Mouse (Mus musculus) kidney, postnatal 36 days (tissue): ENCODE data around the gene Xrcc4.

ENCODE experiments used
- DNase-seq, 2 experiments: peaks; one replicate each; pipeline ENCODE4 v3.0.0; 2021 to 2022; ENCODE audit warnings: mixed read lengths in 2 of 2

Xrcc4 gene

DNA sequence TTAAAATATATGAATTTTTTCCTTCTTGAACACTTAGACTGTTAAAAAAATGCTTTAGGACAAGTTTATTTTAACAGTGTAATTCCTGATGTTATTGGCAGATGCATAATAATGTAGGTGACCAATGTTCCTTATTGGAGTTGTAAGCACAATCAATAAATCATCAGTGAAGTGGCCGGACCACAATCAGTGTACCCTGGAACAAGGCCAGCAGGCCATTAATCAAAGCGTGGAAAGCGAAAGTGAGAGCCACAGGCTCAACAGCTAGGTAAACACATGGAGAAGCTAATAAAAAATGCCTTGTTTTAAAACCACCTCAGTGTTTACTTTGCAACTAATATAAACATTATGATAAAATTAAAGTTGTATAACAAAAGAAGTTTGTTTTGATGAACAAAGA is 159.9 kb downstream of the Xrcc4 start:
- DNase-seq: peak; percentile 58 to 80

- DNase-seq: no peak
Observed at GRCm38 (mm10) chr13:89918814-89919481, 170.5 kb downstream of the Xrcc4 start.

DNA sequence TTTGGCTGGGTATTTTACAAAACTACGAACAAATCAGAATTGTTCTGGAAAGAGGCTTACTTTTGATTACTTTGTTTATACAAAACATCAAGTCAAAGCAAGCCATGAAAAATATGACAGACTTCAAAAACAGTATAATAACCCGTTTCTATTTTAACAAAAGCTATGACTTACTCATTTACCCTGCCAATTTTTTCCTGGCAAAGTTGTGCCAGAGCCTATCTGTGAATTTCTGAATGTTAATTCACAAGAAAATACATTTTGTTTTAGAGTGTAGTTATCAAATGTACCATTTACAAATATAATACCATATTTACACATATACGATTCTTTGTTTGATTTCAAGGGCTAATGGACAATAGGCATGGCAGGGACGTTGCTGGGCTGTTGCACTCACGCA is 175.1 kb downstream of the Xrcc4 start:
- DNase-seq: no peak

DNA sequence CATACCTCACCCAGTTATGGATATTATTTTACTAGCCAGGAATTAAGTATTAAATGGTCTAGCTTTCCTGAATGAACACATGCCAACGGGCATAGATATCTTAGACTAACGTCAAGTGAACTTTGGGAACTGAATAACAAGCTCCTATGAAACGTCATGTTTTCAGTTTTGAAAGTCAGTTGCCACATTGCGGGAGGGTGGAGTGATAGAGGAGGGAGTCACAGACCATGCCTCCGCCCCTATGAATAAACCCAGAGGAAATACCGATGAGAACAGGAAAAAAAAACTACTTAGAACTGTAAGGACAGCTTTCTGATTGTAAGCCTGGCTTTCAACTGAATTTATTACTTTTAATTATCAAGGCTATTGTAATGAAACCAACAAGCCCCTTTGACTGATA is 175.5 kb downstream of the Xrcc4 start:
- DNase-seq: no peak

- DNase-seq: no peak
Observed at GRCm38 (mm10) chr13:89906120-89906519, 183.3 kb downstream of the Xrcc4 start.

DNA sequence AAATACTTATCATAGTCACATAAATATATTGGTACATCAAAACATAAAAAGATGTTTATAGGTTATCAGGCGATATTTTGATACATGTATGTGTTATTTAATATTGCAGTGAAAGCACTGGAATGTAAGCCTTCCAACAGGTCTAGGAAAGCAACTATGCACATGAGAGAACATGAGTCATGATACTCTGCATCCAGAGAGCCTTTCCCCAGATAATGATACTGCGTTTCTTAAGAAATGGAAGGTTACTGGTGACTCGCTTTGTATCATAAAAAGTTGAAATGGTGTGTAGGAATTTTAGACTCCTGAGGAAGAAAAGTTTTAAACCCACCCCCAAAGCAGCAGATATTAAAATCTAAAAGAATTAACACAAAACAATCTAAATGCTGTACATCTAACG is 190.3 kb downstream of the Xrcc4 start:
- no peak for DNase-seq

GRCm38 (mm10) chr13:89892140-89892539 is 197.3 kb downstream of the Xrcc4 start:
- no peak for DNase-seq

DNA sequence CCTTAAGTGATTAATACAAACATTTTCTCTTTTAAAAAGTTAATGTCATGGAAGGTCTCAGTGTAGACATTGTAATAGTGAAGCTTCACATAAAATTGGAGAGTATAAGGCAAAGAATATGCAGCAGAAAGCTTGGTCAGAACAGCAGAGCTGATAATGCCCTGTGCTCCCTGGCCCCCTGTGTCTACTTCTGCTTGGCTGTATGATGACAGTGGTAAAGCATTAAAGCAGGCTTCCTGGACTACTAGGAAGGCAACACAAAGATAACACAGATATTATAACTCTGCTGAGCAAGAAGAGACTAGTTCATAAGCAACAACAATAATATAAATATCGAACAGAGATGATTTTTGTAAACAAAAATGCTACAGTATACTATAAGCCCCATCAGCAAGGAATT is 199.2 kb downstream of the Xrcc4 start:
- DNase-seq: no peak

DNA sequence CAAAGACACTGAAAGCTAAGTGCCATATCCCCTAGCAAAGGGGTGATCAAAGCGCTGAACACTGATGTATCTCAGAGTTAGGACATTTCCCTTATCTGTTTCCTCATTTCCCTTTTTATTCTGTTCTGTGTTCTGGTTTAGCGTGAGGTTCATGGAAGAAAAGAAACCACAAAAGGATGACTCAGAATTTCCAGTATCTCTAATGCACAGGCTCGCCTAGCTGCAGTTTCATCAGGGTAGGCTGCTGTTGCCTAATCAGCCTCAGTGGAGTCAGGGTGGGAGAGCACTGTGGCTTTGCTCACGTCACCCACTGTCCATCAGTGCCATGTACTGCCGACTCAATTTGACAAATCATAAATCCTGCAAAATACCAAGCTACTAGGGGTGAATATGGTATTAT is 200.3 kb downstream of the Xrcc4 start:
- no peak for DNase-seq

DNA sequence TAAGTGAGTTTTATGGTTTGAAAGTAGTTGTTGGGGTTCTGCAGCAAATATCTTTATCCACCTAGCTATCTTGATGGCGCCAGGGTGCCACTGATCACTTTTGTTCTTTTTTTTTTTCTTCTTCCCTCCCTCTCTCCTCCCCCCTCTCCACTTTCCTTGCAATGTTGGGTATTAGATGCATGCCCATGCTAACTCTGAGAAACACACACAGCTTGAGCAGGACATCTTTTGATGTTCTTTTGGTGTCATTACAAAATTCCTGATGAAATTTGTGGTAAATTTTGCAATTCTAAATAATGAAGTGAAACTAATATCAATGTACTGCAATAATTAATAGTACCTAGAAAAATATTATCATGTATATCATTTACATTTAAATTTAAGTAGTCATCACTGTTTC is 205.9 kb downstream of the Xrcc4 start:
- DNase-seq: no peak

GRCm38 (mm10) chr13:89881281-89881680 is 208.1 kb downstream of the Xrcc4 start:
- DNase-seq: no peak

- no peak for DNase-seq
Observed at GRCm38 (mm10) chr13:89878832-89879468, 210.5 kb downstream of the Xrcc4 start.

DNA sequence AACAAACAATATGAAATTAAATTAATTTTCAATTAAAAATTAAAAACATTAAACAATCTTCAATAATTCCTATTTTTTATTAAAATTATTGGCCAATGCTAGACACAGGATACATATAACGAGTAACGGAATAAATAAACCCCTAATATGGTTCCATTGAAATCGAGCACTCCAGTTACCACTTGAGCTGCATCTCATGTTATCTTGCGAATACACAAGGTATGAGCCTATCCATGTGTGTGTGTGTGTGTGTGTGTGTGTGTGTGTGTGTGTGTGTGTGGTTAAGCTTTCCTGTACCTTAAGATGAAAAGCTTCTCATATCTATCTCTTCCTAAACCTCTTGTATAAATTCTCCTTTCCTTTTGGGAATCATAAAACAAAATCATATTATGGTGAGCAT is 213.9 kb downstream of the Xrcc4 start:
- no peak for DNase-seq

- DNase-seq: no peak
Observed at GRCm38 (mm10) chr13:89872725-89873124, 216.7 kb downstream of the Xrcc4 start.

- DNase-seq: no peak
Observed at GRCm38 (mm10) chr13:89854139-89854538, 235.3 kb downstream of the Xrcc4 start.

- DNase-seq: no peak
Observed at GRCm38 (mm10) chr13:89850746-89851145, 238.7 kb downstream of the Xrcc4 start.

- no peak for DNase-seq
Observed at GRCm38 (mm10) chr13:89849955-89850354, 239.5 kb downstream of the Xrcc4 start.

- DNase-seq: no peak
Observed at GRCm38 (mm10) chr13:89838635-89839034, 250.8 kb downstream of the Xrcc4 start.

DNA sequence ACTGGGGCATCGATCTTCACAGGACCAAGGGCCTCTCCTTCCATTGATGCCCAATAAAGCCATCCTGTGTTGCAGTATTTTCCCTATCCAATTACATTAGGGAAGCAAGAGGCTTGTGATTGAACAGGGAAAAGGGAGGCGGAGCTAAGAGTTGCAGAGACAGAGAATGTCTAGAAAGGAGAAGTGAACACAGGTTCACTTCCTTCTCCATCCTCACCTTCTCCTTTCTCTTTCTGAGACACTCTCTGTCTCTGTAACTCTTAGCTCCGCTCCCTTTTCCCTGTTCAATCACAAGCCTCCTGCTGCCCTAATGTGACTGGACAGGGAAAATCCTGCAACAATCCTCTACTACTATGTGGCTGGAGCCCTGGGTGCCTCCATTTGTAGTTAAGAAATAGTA is 254.9 kb downstream of the Xrcc4 start:
- no peak for DNase-seq

DNA sequence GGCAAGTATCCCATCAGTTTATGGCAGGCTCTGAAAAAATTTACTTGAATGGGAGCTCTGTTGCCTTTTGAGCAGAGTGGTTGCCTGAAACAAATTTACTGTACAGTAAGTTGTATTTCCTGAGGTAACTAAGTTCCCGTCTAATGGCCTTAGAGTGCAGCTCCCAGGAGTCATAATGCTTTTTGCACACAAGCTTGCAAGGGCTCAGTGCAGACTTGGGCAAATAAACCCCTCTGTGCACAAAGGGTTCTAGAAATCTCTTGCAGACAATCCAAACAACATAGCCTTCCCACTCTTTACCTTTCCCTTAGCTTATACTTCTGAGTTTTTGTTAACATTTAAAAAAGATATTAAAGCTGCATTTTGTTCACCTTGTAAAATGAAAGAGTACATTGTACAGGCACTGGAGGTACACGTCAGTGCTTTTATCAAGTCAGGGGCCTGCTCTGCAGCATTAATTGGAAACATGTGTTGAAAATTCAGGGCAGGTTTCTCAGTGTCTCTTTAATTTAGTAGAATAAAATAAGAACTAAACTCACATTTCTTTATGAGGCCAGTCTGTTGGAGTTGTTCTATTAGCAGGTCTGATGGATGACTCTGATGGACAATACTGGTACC is 256.2 kb downstream of the Xrcc4 start:
- DNase-seq: no peak

- DNase-seq: no peak
Observed at GRCm38 (mm10) chr13:89828429-89828970, 260.9 kb downstream of the Xrcc4 start.

DNA sequence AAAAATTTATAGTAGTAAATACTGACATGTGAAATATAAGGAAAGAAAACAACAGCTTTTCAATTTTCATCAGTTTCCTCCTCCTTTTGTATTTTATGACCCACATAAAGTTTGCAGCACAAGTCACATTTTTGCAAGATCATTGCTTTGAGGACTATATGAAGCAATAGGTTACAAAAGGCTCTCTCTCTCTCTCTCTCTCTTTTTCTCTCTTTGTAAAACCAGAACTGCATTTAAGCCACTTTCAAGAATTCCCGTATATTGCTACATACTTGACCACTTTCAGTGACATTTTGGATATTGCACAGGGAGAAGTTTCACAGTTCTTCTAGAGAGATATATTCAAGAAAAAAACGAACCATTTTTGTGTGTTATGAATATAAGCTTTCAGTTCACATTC is 261.6 kb downstream of the Xrcc4 start:
- DNase-seq: no peak

GRCm38 (mm10) chr13:89814543-89814942 is 274.9 kb downstream of the Xrcc4 start:
- DNase-seq: no peak

DNA sequence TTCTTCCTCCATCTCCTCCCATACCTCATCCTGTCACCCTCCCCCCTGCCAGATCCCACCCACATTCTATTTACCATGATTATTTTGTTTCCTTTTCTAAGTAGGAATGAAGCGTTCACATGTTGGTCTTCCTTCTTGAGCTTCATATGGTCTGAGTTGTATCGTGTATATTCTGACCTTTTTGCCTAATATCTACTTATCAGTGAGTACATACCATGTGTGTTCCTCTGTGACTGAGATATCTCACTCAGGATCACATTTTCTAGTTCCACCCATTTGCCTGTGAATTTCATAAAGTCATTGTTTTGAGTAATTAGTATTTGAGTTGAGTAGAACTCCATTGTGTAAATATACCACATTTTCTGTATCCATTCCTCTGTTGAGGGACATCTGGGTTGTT is 277.2 kb downstream of the Xrcc4 start:
- DNase-seq: no peak
